Mouse (Mus musculus) heart, adult 8-10 months (tissue): Measurements from ENCODE around the gene Hibch. TPM values are rescaled to one million over a fixed set of nuclear protein-coding genes. Genes with fewer than 3 reads are reported as not detected.

Source experiments
- DNase-seq: peaks from one replicate; pipeline ENCODE4 v3.0.0; 2022; ENCODE audit warnings: low spot score
- total RNA-seq, 4 experiments: library from RNA; stranded (reverse); gene quantifications; 2 replicates each; pipeline ENCODE4 v1.2.4; 2022

The Hibch gene
- 10 to 100 TPM; 84.4 to 94.4 (median 88.9) TPM for total RNA-seq

GRCm38 (mm10) chr1:52844782-52845665 lies at the start of gene Hibch:
Hibch (plus strand) TSS chr1:52844929.
- peak; percentile 98 for DNase-seq

- DNase-seq = no peak
Measured at GRCm38 (mm10) chr1:52795927-52796326, 48.8 kb upstream of the Hibch start.

GRCm38 (mm10) chr1:52799056-52799726 lies 45.5 kb upstream of the Hibch start:
- peak; percentile 50 for DNase-seq

GRCm38 (mm10) chr1:52799772-52800171 lies 45.0 kb upstream of the Hibch start:
- no peak for DNase-seq

GRCm38 (mm10) chr1:52800340-52800740 lies 44.4 kb upstream of the Hibch start:
- DNase-seq = peak; percentile 45

- DNase-seq = no peak
Measured at GRCm38 (mm10) chr1:52801651-52802050, 43.1 kb upstream of the Hibch start.

GRCm38 (mm10) chr1:52802406-52802975 lies 42.2 kb upstream of the Hibch start:
- no peak for DNase-seq

GRCm38 (mm10) chr1:52805041-52805440 lies 39.7 kb upstream of the Hibch start:
- DNase-seq = no peak

- DNase-seq = no peak
Measured at GRCm38 (mm10) chr1:52808456-52808855, 36.3 kb upstream of the Hibch start.

GRCm38 (mm10) chr1:52816232-52816891 lies 28.4 kb upstream of the Hibch start:
- DNase-seq = peak; percentile 79

GRCm38 (mm10) chr1:52816910-52817812 lies 27.6 kb upstream of the Hibch start, which contains the start of gene Inpp1:
Inpp1 (minus strand) TSS chr1:52817688.
- peak; percentile 83 for DNase-seq

- no peak for DNase-seq
Measured at GRCm38 (mm10) chr1:52817813-52818147, 26.9 kb upstream of the Hibch start.

- no peak for DNase-seq
Measured at GRCm38 (mm10) chr1:52839099-52839498, 5.6 kb upstream of the Hibch start.

- DNase-seq = peak; percentile 6
Measured at GRCm38 (mm10) chr1:52844354-52844753, 375 bp upstream of the Hibch start.

- no peak for DNase-seq
Measured at GRCm38 (mm10) chr1:52846556-52846955, 1.8 kb downstream of the Hibch start.

GRCm38 (mm10) chr1:52849422-52849821 lies 4.7 kb downstream of the Hibch start:
- DNase-seq = no peak

GRCm38 (mm10) chr1:52854029-52854428 lies 9.3 kb downstream of the Hibch start:
- peak; percentile 19 for DNase-seq

- no peak for DNase-seq
Measured at GRCm38 (mm10) chr1:52855904-52856601, 11.3 kb downstream of the Hibch start.

GRCm38 (mm10) chr1:52864220-52864619 lies 19.5 kb downstream of the Hibch start:
- no peak for DNase-seq

GRCm38 (mm10) chr1:52866007-52866406 lies 21.3 kb downstream of the Hibch start:
- no peak for DNase-seq
